Mouse (Mus musculus): ENCODE results near the gene Uhmk1. TPM values are rescaled to one million over a fixed set of nuclear protein-coding genes. Genes with fewer than 3 reads are reported as not detected.
A peak's percentile ranks its signal among the peaks of the same experiment; 100 is the strongest.
"Not testable (repeated sequence)": the region's sequence is repeated elsewhere in the genome, so short reads cannot be mapped to it uniquely, and the experiment has no call there.

Gene Uhmk1
- total RNA-seq (2021), result 100 to 1,000 TPM; 140 to 141 TPM
- long read RNA-seq, experiment 1, full-length matches to known transcripts, result 93 of 116 reads
- long read RNA-seq, experiment 1, partial matches to known transcripts, result 4 of 116 reads
- long read RNA-seq, experiment 1, other reads (novel, unspliced or antisense), result 19 of 116 reads
- long read RNA-seq, experiment 2, full-length matches to known transcripts, result 70 of 108 reads
- long read RNA-seq, experiment 2, partial matches to known transcripts, result 3 of 108 reads
- long read RNA-seq, experiment 2, other reads (novel, unspliced or antisense), result 35 of 108 reads

DNA sequence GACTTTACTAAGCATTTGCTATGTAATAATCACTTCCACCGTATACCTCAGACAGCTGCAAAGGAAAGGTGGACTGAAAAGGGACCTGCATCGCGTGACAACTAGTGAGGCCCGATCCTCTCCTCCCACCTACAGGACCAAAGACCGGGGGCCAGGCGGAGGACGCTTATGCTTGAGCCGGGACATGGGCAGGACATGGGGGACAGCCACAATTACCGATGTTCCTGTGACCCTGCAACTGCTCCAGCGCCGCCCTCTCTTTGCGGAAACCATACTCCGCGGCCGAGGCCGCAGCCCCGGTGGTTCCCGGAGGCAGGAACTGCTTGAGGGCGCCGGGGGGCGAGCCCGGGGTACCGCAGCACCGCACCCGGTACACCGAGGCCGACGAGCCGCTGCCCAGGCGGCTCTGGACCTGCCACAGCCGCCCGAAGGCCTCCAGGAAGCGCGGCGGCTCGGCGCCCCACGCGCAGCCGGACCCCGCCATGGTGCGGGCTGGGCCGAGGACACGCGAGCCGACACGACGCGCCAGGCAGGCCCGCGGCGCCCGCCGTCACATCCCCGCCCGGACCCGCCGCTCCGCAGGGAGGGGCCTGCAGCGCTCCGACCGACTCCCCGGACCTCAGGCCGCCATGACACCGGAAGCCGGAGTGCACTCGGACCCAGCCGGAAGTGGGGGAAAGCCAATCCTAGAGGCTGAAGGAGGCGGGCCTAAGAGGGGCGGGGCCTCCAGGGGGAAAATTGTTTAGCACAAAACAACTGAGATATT, at the start of gene Uhmk1:
TSS of gene Uhmk1 (minus strand) at position 641 of the 766 bp plus-strand sequence.
- peak; percentile 87 to 89 for DNase-seq (ENCODE audit: extremely low spot score in 1 of 2, low spot score in 2 of 2)
- peak within 1 kb of the TSS; percentile 80 for H3K4me3 ChIP-seq
- H3K27ac ChIP-seq, result peak within 1 kb of the TSS; percentile 86
- intact Hi-C loops (cut with DNase I), result loop anchor here (5.0 kb wide), 1 partner anchor 42 kb away; no protein-coding TSS in a partner anchor
- TF ChIP-seq CTCF (IDR thresholded peaks at IDR 0.05), result no peak

GRCm38 (mm10) chr1:170255560-170255910, 40.3 kb upstream of the Uhmk1 start:
- intact Hi-C loops (cut with DNase I), result loop anchor here (5.0 kb wide), 1 partner anchor 38 kb away; the partner anchor contains the start of gene Uhmk1
- Histone ChIP-seq H3K27ac (peak overlapping the region; percentile 76), H3K4me3 (peak overlapping the region; percentile 81)
- TF ChIP-seq CTCF (IDR thresholded peaks at IDR 0.05), result no peak
- DNase-seq (ENCODE audit: extremely low spot score in 1 of 2, low spot score in 2 of 2), result peak; percentile 84 to 86

GRCm38 (mm10) chr1:170254893-170255559, 39.8 kb upstream of the Uhmk1 start:
- Histone ChIP-seq H3K4me3 (peak overlapping the region; percentile 81), H3K27ac (peak overlapping the region; percentile 76)
- intact Hi-C loops (cut with DNase I), result loop anchor here (5.0 kb wide), 1 partner anchor 38 kb away; the partner anchor contains the start of gene Uhmk1
- no peak for TF ChIP-seq CTCF (IDR thresholded peaks at IDR 0.05)
- no peak for DNase-seq (ENCODE audit: extremely low spot score in 1 of 2, low spot score in 2 of 2)

GRCm38 (mm10) chr1:170245016-170245415, 29.8 kb upstream of the Uhmk1 start:
- intact Hi-C loops (cut with DNase I), result no loop called here
- H3K4me3 ChIP-seq, result no peak overlapping the region
- TF ChIP-seq CTCF (IDR thresholded peaks at IDR 0.05), result no peak
- DNase-seq (ENCODE audit: extremely low spot score in 1 of 2, low spot score in 2 of 2), result no peak
- H3K27ac ChIP-seq, result no peak overlapping the region

DNA sequence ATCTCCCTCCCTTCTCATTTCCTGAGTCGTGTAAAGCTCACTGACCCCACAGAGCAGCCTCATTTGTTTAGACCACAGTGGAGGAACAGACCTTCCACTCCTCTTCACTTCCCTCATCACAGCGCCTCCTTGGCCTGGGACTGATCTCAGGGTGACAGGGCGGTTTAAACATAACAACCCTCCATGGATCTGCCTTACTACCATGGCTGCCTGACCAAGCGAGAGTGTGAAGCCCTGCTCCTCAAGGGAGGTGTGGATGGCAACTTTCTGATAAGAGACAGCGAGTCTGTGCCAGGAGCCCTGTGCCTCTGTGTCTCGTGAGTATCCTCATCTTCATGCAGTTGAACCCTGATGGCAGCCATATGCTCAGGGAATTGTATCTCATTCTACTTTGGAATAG, 17.5 kb upstream of the Uhmk1 start, which contains the start of gene Sh2d1b2:
TSS of gene Sh2d1b2 (plus strand) at position 62 of the 400 bp plus-strand sequence.
- H3K27ac ChIP-seq; DNase-seq (ENCODE audit: extremely low spot score in 1 of 2, low spot score in 2 of 2); intact Hi-C loops (cut with DNase I); H3K4me3 ChIP-seq: not testable (repeated sequence)

GRCm38 (mm10) chr1:170223276-170223675, 8.1 kb upstream of the Uhmk1 start:
- intact Hi-C loops (cut with DNase I), result no loop called here

DNA sequence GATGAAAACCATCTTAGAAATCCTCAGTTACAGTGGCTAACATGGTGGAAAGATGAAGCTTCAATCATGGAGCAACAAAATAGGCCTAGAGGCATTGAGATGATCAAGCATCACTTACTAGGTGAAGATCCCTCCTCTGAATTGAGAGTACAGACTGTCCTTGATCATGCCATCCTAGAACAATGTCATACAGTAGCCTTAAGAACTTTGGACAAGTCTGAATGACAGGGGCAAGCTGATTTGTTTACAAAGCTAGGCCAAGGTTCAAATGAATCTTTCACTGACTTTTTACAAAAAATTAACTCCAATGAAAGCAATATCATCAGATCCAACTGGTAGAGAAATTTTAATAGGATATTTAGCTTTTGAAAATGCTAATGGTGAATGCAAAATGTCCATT, 5.2 kb upstream of the Uhmk1 start:
- intact Hi-C loops (cut with DNase I), result no loop called here
- Histone ChIP-seq H3K27ac (no peak overlapping the region), H3K4me3 (no peak overlapping the region)
- TF ChIP-seq CTCF (IDR thresholded peaks at IDR 0.05), result no peak
- DNase-seq (ENCODE audit: extremely low spot score in 1 of 2, low spot score in 2 of 2), result no peak

More at GRCm38 (mm10) chr1:170223276-170223675, 8.1 kb upstream of the Uhmk1 start:
- Histone ChIP-seq H3K4me3 (no peak overlapping the region), H3K27ac (no peak overlapping the region)
- no peak for TF ChIP-seq CTCF (IDR thresholded peaks at IDR 0.05)
- no peak for DNase-seq (ENCODE audit: extremely low spot score in 1 of 2, low spot score in 2 of 2)

- DNase-seq (ENCODE audit: extremely low spot score in 1 of 2, low spot score in 2 of 2), result no peak
- intact Hi-C loops (cut with DNase I), result loop anchor here (1.0 to 5.0 kb wide), 2 partner anchors 39 to 395 kb away; no protein-coding TSS in a partner anchor
- Histone ChIP-seq H3K4me3 (no peak overlapping the region), H3K27ac (peak overlapping the region; percentile 58)
- TF ChIP-seq CTCF (IDR thresholded peaks at IDR 0.05), result peak; percentile 60
Measured at GRCm38 (mm10) chr1:170218091-170218884, 3.1 kb upstream of the Uhmk1 start.

GRCm38 (mm10) chr1:170215590-170215989, 393 bp upstream of the Uhmk1 start:
- no peak for TF ChIP-seq CTCF (IDR thresholded peaks at IDR 0.05)
- H3K27ac ChIP-seq, result peak overlapping the region; percentile 86

GRCm38 (mm10) chr1:170214383-170214756, 827 bp downstream of the Uhmk1 start:
- intact Hi-C loops (cut with DNase I), result no loop called here
- DNase-seq (ENCODE audit: extremely low spot score in 1 of 2, low spot score in 2 of 2), result no peak
- no peak for TF ChIP-seq CTCF (IDR thresholded peaks at IDR 0.05)
- Histone ChIP-seq H3K4me3 (peak overlapping the region; percentile 80), H3K27ac (peak overlapping the region; percentile 86)

More at GRCm38 (mm10) chr1:170215590-170215989, 393 bp upstream of the Uhmk1 start:
- DNase-seq (ENCODE audit: extremely low spot score in 1 of 2, low spot score in 2 of 2), result no peak
- H3K4me3 ChIP-seq, result peak overlapping the region; percentile 80
- intact Hi-C loops (cut with DNase I), result loop anchor here (5.0 kb wide), 1 partner anchor 42 kb away; no protein-coding TSS in a partner anchor
